Mouse (Mus musculus) limb, embryonic 15.5 days (tissue): ENCODE data around the gene Zfp663. TPM values are rescaled to one million over a fixed set of nuclear protein-coding genes. Genes with fewer than 3 reads are reported as not detected.

Experiments
- ATAC-seq: fragments of 200-750 bp; cut with Nextera tagmentation; 2 replicates; pipeline ENCODE4 v1.8.0; 2017; ENCODE audit warnings: low read depth, moderate TSS enrichment; ENCODE audit not compliant: insufficient number of reproducible peaks, low FRiP score, low TSS enrichment
- H3K27ac ChIP-seq: fragments of 300-500 bp; sonication (generic); 2 replicates; pipeline ENCODE4 v1.5.1; 2015; ENCODE audit warnings: moderate library complexity, mild to moderate bottlenecking, inconsistent platforms
- H3K27me3 ChIP-seq: fragments of 300-500 bp; sonication (generic); 2 replicates; pipeline ENCODE4 v1.6.1; 2015; ENCODE audit warnings: inconsistent platforms
- H3K36me3 ChIP-seq: fragments of 300-500 bp; sonication (generic); 2 replicates; pipeline ENCODE4 v1.6.1; 2015; ENCODE audit warnings: inconsistent platforms
- H3K4me1 ChIP-seq: fragments of 300-500 bp; sonication (generic); 2 replicates; pipeline ENCODE4 v1.6.1; 2015; ENCODE audit warnings: inconsistent platforms
- H3K4me2 ChIP-seq: fragments of 300-500 bp; sonication (generic); 2 replicates; pipeline ENCODE4 v1.6.1; 2015; ENCODE audit warnings: mild to moderate bottlenecking, inconsistent platforms
- H3K4me3 ChIP-seq: fragments of 300-500 bp; sonication (generic); 2 replicates; pipeline ENCODE4 v1.5.1; 2015; ENCODE audit warnings: mild to moderate bottlenecking, inconsistent platforms
- H3K9ac ChIP-seq: fragments of 300-500 bp; sonication (generic); 2 replicates; pipeline ENCODE4 v1.6.1; 2015; ENCODE audit warnings: inconsistent platforms
- H3K9me3 ChIP-seq: fragments of 300-500 bp; sonication (generic); 2 replicates; pipeline ENCODE4 v1.6.1; 2016; ENCODE audit warnings: inconsistent platforms
- WGBS: fragments of 180-500 bp; shearing (Covaris S2); methylation state at CpG from one replicate; pipeline ENCODE4 v1.1.7; 2015; 5-methylcytosine and 5-hydroxymethylcytosine counted together
- polyA plus RNA-seq: library from polyadenylated mRNA; unstranded; fragments of >200 nt; fragmentation: Nextera tagmentation; extraction: Ambion mirVana; gene quantifications from 2 replicates; pipeline ENCODE4 v1.2.1, GENCODE M21; 2015

Gene Zfp663
- polyA plus RNA-seq, 1 experiment from 2014 or later, result 0.58 TPM

DNA sequence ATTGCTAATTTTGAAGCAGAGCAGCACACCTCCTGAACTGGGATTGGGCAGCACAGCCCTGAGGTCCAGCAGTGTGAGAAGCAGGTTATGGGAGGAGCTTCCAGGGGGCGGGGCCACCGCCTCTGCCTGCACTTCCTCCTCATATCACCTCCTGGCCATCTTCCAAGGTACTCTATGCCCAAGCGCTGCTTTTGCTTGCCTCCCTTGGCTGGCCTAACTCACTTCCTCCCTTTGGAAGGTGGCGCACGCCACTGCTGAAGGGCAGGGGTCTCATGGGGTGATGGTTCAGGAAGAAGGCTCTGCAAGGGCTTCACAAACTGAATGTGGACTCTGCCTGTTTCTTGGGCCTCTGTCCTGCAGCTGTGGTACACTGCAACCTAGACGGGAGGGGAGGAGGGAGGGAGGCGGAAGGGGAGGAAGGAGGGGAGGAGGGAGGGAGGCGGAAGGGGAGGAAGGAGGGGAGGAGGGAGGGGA lies 1.4 kb downstream of the Zfp663 start:
- no peak overlapping the region for H3K27ac ChIP-seq
- H3K4me1 ChIP-seq, result peaks cover 12% of the 10 kb centered on the region
- H3K36me3 ChIP-seq, result no peaks in the 10 kb centered on the region
- H3K4me2 ChIP-seq, result no peak overlapping the region
- H3K9me3 ChIP-seq, result no peaks in the 10 kb centered on the region
- 4% methylated on average over 5 of the region's 8 CpGs for WGBS
- peaks cover 50% of the 10 kb centered on the region for H3K27me3 ChIP-seq
- no peak for ATAC-seq
- no peak overlapping the region for H3K4me3 ChIP-seq
- no peak overlapping the region for H3K9ac ChIP-seq

DNA sequence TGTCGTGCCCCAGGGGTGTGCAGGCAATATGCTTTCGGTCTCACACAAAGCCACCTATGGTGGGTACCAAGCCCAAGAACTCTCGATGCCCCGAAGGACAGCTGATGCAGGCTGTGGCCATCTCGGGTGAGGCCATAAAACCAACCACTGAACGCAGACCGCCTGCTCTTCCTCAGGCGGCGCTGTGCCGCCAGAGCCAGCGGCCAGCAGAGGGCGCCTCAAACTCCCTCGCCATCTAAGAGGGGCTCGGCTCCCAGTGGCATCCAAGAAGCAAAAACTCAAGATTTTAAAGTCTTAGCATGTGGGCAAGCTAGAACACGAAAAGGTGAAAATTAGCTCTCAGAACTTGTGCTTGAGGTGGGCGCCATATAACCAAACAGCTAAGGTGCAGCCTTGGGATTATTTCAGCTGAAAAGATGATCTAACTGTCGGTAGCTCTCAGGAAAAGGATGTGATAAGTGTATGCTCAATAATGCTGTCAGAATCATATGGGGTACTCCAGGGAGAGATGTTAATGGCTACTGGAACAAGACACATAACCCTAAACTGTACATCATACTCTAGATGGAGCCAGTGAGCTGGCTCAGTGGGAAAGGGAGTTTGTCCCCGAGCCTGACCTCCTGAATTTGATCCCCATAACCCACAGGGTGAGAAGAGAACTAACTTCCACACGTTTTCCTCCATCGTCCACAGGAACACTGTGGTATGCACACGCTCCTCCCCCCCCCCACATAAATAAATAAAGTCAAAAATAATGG lies 4.0 kb downstream of the Zfp663 start:
- Histone ChIP-seq H3K4me3 (peak overlapping the region; percentile 14; the same call in 1 of the 2 replicates), H3K4me1 (peaks cover 12% of the 10 kb centered on the region), H3K36me3 (no peaks in the 10 kb centered on the region), H3K27me3 (peaks cover 48% of the 10 kb centered on the region), H3K9ac (no peak overlapping the region), H3K9me3 (no peaks in the 10 kb centered on the region), H3K4me2 (peak overlapping the region; percentile 27; the same call in 1 of the 2 replicates), H3K27ac (no peak overlapping the region)
- 12% methylated on average over 21 of the region's 21 CpGs for WGBS
- no peak for ATAC-seq

GRCm38 (mm10) chr2:165363282-165363681 lies 5.2 kb downstream of the Zfp663 start:
- Histone ChIP-seq H3K27ac (no peak overlapping the region), H3K4me2 (no peak overlapping the region), H3K9me3 (no peaks in the 10 kb centered on the region), H3K27me3 (peaks cover 38% of the 10 kb centered on the region), H3K9ac (no peak overlapping the region), H3K4me1 (peaks cover 7% of the 10 kb centered on the region), H3K4me3 (no peak overlapping the region), H3K36me3 (no peaks in the 10 kb centered on the region)
- no peak for ATAC-seq
- WGBS, result 89% methylated on average over 6 of the region's 6 CpGs

DNA sequence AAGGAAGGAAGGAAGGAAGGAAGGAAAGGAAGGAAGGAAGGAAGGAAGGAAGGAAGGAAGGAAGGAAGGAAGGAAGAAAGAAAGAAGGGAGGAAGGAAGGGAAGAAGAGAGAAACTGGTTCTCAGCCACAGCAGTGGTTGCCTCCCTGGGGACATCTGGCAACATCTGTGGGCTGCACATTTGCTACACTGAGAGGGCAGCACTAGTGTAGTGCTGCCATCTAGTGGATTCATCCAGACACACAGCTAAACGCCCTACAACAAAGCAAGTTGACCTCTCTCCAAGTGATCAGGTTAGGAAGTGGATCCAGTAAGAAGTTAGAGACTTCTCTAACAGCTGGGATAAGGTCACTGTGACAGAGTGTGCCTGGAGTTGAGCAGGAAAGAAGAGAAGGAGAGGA lies 7.7 kb downstream of the Zfp663 start:
- no peak overlapping the region for H3K4me2 ChIP-seq
- ATAC-seq, result no peak
- WGBS, result 4% methylated on average over 1 of the region's 1 CpGs
- H3K9ac ChIP-seq, result no peak overlapping the region
- no peaks in the 10 kb centered on the region for H3K9me3 ChIP-seq
- no peak overlapping the region for H3K27ac ChIP-seq
- H3K27me3 ChIP-seq, result peaks cover 25% of the 10 kb centered on the region
- H3K4me3 ChIP-seq, result no peak overlapping the region
- no peaks in the 10 kb centered on the region; the same call in 1 of the 2 replicates for H3K4me1 ChIP-seq
- H3K36me3 ChIP-seq, result no peaks in the 10 kb centered on the region

DNA sequence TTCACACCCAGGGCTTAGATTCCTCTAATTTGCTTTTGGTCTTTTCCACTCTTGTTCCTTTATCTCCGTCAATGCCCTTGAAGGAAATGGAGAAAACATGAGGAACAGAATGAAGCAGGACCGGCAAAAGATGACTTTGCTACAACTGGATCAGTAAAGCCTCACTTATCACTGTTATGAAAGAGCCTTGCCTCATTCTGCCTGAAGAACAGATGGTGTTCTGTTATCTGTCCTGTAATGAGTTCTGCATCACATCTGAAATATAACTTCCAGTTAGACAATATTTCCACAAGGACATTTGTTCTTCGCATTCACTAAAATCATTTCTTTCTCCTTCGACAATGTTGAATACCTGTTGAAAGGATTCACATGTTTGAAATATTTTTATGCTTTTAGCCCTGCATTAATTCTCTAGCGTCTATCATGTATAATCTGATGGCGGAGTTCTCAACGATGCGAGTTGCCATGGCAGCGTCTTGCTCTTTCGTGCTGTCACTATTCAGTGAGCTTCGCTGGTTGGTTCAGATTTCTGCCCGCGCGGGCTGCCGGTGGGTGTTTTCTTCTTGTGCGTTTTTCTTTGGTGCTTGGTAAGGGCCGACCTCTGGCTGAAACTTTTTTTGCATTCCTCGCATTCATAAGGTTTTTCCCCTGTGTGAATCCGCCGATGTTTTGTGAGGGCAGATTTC lies 16.6 kb downstream of the Zfp663 start:
- Histone ChIP-seq H3K4me3 (no peak overlapping the region), H3K9ac (no peak overlapping the region), H3K4me2 (no peak overlapping the region), H3K27me3 (no peaks in the 10 kb centered on the region), H3K9me3 (peaks cover 11% of the 10 kb centered on the region; the same call in 1 of the 2 replicates), H3K36me3 (no peaks in the 10 kb centered on the region), H3K27ac (no peak overlapping the region), H3K4me1 (no peaks in the 10 kb centered on the region)
- WGBS, result 89% methylated on average over 20 of the region's 20 CpGs
- ATAC-seq, result no peak

GRCm38 (mm10) chr2:165349466-165349865 lies 19.1 kb downstream of the Zfp663 start:
- no peak for ATAC-seq
- Histone ChIP-seq H3K27ac (no peak overlapping the region), H3K9me3 (peaks cover 11% of the 10 kb centered on the region; the same call in 1 of the 2 replicates), H3K9ac (no peak overlapping the region), H3K27me3 (no peaks in the 10 kb centered on the region), H3K4me1 (no peaks in the 10 kb centered on the region), H3K4me3 (no peak overlapping the region), H3K36me3 (no peaks in the 10 kb centered on the region), H3K4me2 (no peak overlapping the region)
- WGBS, result 29% methylated on average over 8 of the region's 8 CpGs

- whole genome bisulfite sequencing, result 89% methylated on average over 5 of the region's 5 CpGs
- no peaks in the 10 kb centered on the region for H3K4me1 ChIP-seq
- ATAC-seq, result no peak
These were observed 22.3 kb downstream of the Zfp663 start for GRCm38 (mm10) chr2:165346180-165346579.

DNA sequence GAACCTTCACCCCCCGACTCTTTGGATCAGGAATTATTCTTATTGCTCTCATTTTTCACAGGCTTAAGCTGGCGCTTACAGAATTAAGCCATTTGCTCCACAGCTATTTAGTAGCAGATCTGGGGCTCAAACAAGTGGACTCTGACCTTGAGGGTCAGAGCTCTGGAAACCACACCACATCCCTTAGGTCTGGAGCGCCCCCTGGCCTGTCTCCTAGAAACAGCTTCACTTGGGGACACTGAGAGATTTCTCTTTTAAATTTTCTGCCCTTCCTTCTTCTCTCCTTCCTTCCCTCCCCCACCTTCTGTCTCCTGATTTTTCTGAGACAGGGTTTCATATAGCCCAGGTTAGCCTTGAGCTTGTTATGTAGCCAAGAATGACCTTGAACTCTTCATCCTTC lies 31.3 kb downstream of the Zfp663 start:
- WGBS, result 22% methylated on average over 3 of the region's 3 CpGs
- Histone ChIP-seq H3K9ac (no peak overlapping the region), H3K27me3 (no peaks in the 10 kb centered on the region), H3K4me1 (no peaks in the 10 kb centered on the region; the same call in 1 of the 2 replicates), H3K4me3 (no peak overlapping the region), H3K27ac (no peak overlapping the region), H3K9me3 (no peaks in the 10 kb centered on the region), H3K4me2 (no peak overlapping the region), H3K36me3 (no peaks in the 10 kb centered on the region)
- ATAC-seq, result no peak

More at GRCm38 (mm10) chr2:165346180-165346579, 22.3 kb downstream of the Zfp663 start:
- H3K36me3 ChIP-seq, result no peaks in the 10 kb centered on the region
- no peak overlapping the region for H3K4me3 ChIP-seq
- H3K9me3 ChIP-seq, result no peaks in the 10 kb centered on the region
- no peaks in the 10 kb centered on the region for H3K27me3 ChIP-seq
- no peak overlapping the region for H3K9ac ChIP-seq
- no peak overlapping the region for H3K4me2 ChIP-seq
- H3K27ac ChIP-seq, result no peak overlapping the region

DNA sequence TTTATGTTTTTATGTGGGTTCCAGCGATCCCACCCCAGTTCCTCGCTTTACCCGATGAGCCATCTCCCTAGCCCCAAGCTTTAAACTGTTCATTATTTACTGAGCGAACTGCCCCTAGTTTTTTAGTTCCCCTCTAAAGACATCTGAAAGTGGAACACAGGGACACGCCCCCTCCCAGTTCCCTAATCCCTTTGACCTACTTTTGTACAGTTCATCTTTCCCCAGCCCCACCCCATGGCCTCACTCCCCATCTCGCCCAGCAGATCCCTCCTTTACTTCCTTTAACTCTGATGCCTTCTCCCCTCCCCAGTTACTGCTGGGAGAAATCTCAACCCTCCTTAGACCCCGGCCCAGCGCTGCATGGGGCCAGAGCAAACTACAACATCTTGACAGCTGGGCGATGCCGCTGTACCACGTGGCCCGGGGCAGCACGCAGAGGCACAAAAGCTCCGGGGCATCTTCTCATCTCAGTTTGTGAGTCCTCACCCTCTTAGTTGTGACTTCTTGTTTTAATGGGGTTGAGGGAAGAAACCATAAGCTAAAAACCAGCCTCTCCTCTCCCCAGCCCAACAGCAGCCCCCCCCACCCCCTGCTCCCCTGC lies 35.8 kb downstream of the Zfp663 start:
- Histone ChIP-seq H3K27me3 (0 out of 2 replicates have a peak, but pooled peaks cover 2% of the 10 kb centered on the region), H3K9ac (no peak overlapping the region), H3K4me2 (no peak overlapping the region), H3K36me3 (no peaks in the 10 kb centered on the region), H3K4me3 (no peak overlapping the region), H3K27ac (no peak overlapping the region), H3K9me3 (no peaks in the 10 kb centered on the region; the same call in 1 of the 2 replicates), H3K4me1 (no peaks in the 10 kb centered on the region; the same call in 1 of the 2 replicates)
- WGBS, result 49% methylated on average over 14 of the region's 14 CpGs
- no peak for ATAC-seq

DNA sequence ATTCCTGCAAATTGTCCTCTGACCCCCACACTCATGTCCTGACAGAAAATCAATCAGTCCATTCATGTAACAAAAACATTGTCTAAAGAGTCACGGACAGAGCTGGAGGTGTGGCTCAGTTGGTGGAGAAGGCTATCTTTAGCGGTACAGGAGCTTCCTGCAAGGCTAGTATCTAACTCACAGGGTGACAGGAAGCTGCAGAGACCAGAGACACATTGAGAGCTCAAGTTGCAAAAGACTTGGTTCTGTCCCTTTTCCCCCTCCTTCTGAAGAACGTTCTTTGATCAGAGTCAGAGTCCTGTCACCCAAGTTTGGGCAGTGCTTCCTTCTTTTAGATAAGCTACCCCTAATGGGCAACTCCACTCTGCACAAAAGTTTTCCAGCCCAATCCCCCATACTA lies 38.8 kb downstream of the Zfp663 start:
- Histone ChIP-seq H3K4me3 (no peak overlapping the region), H3K36me3 (no peaks in the 10 kb centered on the region), H3K4me2 (no peak overlapping the region), H3K27me3 (0 out of 2 replicates have a peak, but pooled peaks cover 2% of the 10 kb centered on the region), H3K27ac (no peak overlapping the region), H3K9ac (no peak overlapping the region), H3K9me3 (no peaks in the 10 kb centered on the region; the same call in 1 of the 2 replicates), H3K4me1 (peaks cover 18% of the 10 kb centered on the region)
- WGBS, result 34% methylated on average over 3 of the region's 3 CpGs
- ATAC-seq, result no peak

DNA sequence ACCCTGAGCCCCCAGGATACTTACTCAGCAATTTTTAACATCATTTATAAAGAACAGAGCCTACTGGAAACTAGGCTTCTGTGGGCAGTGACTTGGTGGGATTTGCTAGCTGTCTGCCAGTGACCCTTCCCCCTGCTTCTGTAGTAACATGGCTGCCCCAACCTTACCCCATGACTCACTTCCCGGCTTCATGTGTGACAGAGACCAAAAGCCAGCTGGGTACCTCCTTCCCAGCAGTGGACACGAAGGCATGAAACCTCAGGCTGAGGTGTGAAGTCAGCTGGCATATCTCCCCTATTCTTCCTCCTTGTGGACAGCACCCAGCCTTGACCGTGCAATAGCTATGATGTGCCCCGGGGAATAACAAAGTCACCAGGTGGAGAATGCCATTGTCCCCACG lies 39.8 kb downstream of the Zfp663 start:
- 63% methylated on average over 5 of the region's 5 CpGs for WGBS
- ATAC-seq, result no peak

More for the DNA sequence above, 39.8 kb downstream of the Zfp663 start:
- Histone ChIP-seq H3K27ac (no peak overlapping the region), H3K4me1 (peaks cover 28% of the 10 kb centered on the region), H3K4me3 (no peak overlapping the region), H3K9ac (no peak overlapping the region), H3K4me2 (no peak overlapping the region), H3K27me3 (0 out of 2 replicates have a peak, but pooled peaks cover 2% of the 10 kb centered on the region), H3K9me3 (no peaks in the 10 kb centered on the region; the same call in 1 of the 2 replicates), H3K36me3 (no peaks in the 10 kb centered on the region)
